7 mouse cellular contexts compared by ENCODE assay signal in the genomic region with DNA sequence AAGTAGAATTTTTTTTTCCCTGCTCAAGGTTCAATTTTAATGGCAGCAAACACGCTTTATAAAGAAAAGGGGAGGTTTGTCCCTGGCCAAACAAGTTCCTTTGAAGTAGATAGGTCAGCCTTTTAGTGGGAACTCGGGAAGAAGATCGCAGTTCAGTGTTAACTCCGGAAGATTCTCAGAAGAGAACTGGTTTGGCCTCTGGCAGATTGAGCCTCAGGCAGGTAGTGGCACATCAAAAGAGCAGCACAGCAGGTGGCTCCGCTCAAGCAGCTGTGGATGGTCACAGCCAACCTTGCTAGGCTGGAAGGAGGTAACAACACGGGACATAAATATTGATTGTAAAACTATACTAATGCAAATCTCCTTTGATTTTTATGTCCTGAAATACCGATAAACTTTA.
DNase-seq lines count a peak whose midpoint lies in the region; ATAC-seq and TF ChIP-seq lines count a peak whose summit lies in the region.
"Not testable (repeated sequence)": the region's sequence is repeated elsewhere in the genome, so short reads cannot be mapped to it uniquely, and the experiment has no call there.

No protein-coding gene starts in this region.

- not testable (repeated sequence) for H3K27ac ChIP-seq in ES-Bruce4 (ENCODE audit: insufficient read depth, low read length); ES-E14 (ENCODE audit: insufficient read depth, low read depth, low read length, poor library complexity, severe bottlenecking); midbrain, embryonic 14.5 days (replicated peaks; ENCODE audit: low read depth, low read length)

- not testable (repeated sequence) for H3K4me2 ChIP-seq in midbrain, embryonic 14.5 days (ENCODE audit: low read length)

- not testable (repeated sequence) for TF ChIP-seq POLR2A in ES-Bruce4 (IDR thresholded peaks at IDR 0.05; ENCODE audit: insufficient read depth, low read length)

- not testable (repeated sequence) for H3K27me3 ChIP-seq in ES-Bruce4 (ENCODE audit: control insufficient read depth, insufficient read depth, low read length, poor library complexity, severe bottlenecking); midbrain, embryonic 14.5 days (ENCODE audit: control insufficient read depth, insufficient read depth, low read length)

- not testable (repeated sequence) for H3K36me3 ChIP-seq in ES-Bruce4 (ENCODE audit: control insufficient read depth, insufficient read depth, low read length, poor library complexity, severe bottlenecking); ES-E14 (ENCODE audit: control insufficient read depth, insufficient read depth, low read length, poor library complexity, severe bottlenecking); midbrain, embryonic 14.5 days (ENCODE audit: control insufficient read depth, insufficient read depth, low read length)

- H3K9me3 ChIP-seq in ES-Bruce4 (replicated peaks; ENCODE audit: control insufficient read depth, insufficient read depth, low read length, poor library complexity, severe bottlenecking); ES-E14 (ENCODE audit: control insufficient read depth, insufficient read depth, low read depth, low read length); midbrain, embryonic 14.5 days (ENCODE audit: control insufficient read depth, low read length): not testable (repeated sequence)

- not testable (repeated sequence) for ATAC-seq in midbrain, embryonic 14.5 days (ENCODE audit: low FRiP score, low TSS enrichment)

- in situ Hi-C loops in ES-E14 (cut with MboI; ENCODE audit: low sequenced_read_pairs in 2 of 2, unreplicated experiment in 2 of 2) = not testable (repeated sequence)

- TF ChIP-seq EP300 in ES-Bruce4 (IDR thresholded peaks at IDR 0.05; ENCODE audit: insufficient read depth, low read depth, low read length) = 0 out of 2 replicates have a peak, but pooled peaks have one; percentile 12

- not testable (repeated sequence) for H3K4me1 ChIP-seq in ES-Bruce4 (ENCODE audit: control insufficient read depth, insufficient read depth, low read length); ES-E14 (ENCODE audit: control insufficient read depth in 2 of 2, insufficient read depth in 2 of 2, low read length in 2 of 2, poor library complexity in 1 of 2); midbrain, embryonic 14.5 days (ENCODE audit: control insufficient read depth, insufficient read depth, low read length)

- not testable (repeated sequence) for H3K4me3 ChIP-seq in ES-Bruce4 (ENCODE audit: low read depth, low read length); ES-E14 (ENCODE audit: insufficient read depth in 1 of 2, low read depth in 1 of 2, low read length in 2 of 2, poor library complexity in 1 of 2, severe bottlenecking in 1 of 2); midbrain, embryonic 14.5 days (replicated peaks; ENCODE audit: low read depth, low read length)

- not testable (repeated sequence) for H3K9ac ChIP-seq in ES-Bruce4 (ENCODE audit: low read depth, poor library complexity, severe bottlenecking); ES-E14 (ENCODE audit: insufficient read depth, low read depth, low read length, poor library complexity, severe bottlenecking); midbrain, embryonic 14.5 days (replicated peaks; ENCODE audit: low read length)

- peak; percentile 59 for DNase-seq in ES-CJ7 (ENCODE audit: low read depth, low spot score)
- DNase-seq in ES-E14 (ENCODE audit: low read depth, low spot score) = peak; percentile 48
- DNase-seq in R1 (ENCODE audit: low read depth, low spot score) = peak; percentile 54
- peak; percentile 80 for DNase-seq in ZHBTc4 (ENCODE audit: low read depth, low spot score)
- peak; percentile 2 for DNase-seq in forelimb bud, embryonic 11.5 days (ENCODE audit: low read depth, low spot score)
- peak; percentile 17 for DNase-seq in midbrain, embryonic 14.5 days

- 48% methylated on average over 7 of the region's 7 CpGs for WGBS in midbrain, embryonic 14.5 days

- not testable (repeated sequence) for TF ChIP-seq CTCF in ES-Bruce4 (IDR thresholded peaks at IDR 0.05; ENCODE audit: low read depth, low read length)

Comparison
In these comparisons a context has a peak if more than half of its experiments do, and no peak if none do; other contexts are left out.
1. DNase-seq: peak in every context shown above with its lines; median percentile 80 in ZHBTc4; 59 in ES-CJ7; 54 in R1; 48 in ES-E14; 17 in midbrain, embryonic 14.5 days; 2 in forelimb bud, embryonic 11.5 days.